Mouse (Mus musculus) heart, adult 8-10 months (tissue): Measurements from ENCODE around the gene Tmem184c. TPM values are rescaled to one million over a fixed set of nuclear protein-coding genes. Genes with fewer than 3 reads are reported as not detected.

Experiments used
- DNase-seq: peaks from one replicate; pipeline ENCODE4 v3.0.0; 2022; ENCODE audit warnings: low spot score
- total RNA-seq, 4 experiments: library from RNA; stranded (reverse); gene quantifications; 2 replicates each; pipeline ENCODE4 v1.2.4; 2022

Gene Tmem184c
- 10 to 100 TPM; 10.6 to 12.5 (median 11.7) TPM for total RNA-seq

GRCm38 (mm10) chr8:77610374-77610969 is at the start of gene Tmem184c:
Tmem184c (minus strand) TSS chr8:77610698.
- peak; percentile 99 for DNase-seq

GRCm38 (mm10) chr8:77659534-77660080 is 49.1 kb upstream of the Tmem184c start:
- DNase-seq: no peak

GRCm38 (mm10) chr8:77658356-77658755 is 47.9 kb upstream of the Tmem184c start:
- no peak for DNase-seq

- DNase-seq: no peak
Observed at GRCm38 (mm10) chr8:77650646-77651190, 40.2 kb upstream of the Tmem184c start.

GRCm38 (mm10) chr8:77640093-77640839 is 29.8 kb upstream of the Tmem184c start:
- no peak for DNase-seq

GRCm38 (mm10) chr8:77637593-77637992 is 27.1 kb upstream of the Tmem184c start:
- no peak for DNase-seq

- DNase-seq: no peak
Observed at GRCm38 (mm10) chr8:77634035-77634434, 23.5 kb upstream of the Tmem184c start.

GRCm38 (mm10) chr8:77633211-77633610 is 22.7 kb upstream of the Tmem184c start:
- DNase-seq: no peak

- no peak for DNase-seq
Observed at GRCm38 (mm10) chr8:77630691-77631090, 20.2 kb upstream of the Tmem184c start.

GRCm38 (mm10) chr8:77629858-77630537 is 19.5 kb upstream of the Tmem184c start:
- DNase-seq: peak; percentile 67

- no peak for DNase-seq
Observed at GRCm38 (mm10) chr8:77623677-77624209, 13.2 kb upstream of the Tmem184c start.

GRCm38 (mm10) chr8:77617916-77618315 is 7.4 kb upstream of the Tmem184c start:
- peak; percentile 40 for DNase-seq

GRCm38 (mm10) chr8:77609621-77610020 is 877 bp downstream of the Tmem184c start:
- DNase-seq: no peak

- no peak for DNase-seq
Observed at GRCm38 (mm10) chr8:77584174-77584573, 26.3 kb downstream of the Tmem184c start.

GRCm38 (mm10) chr8:77577674-77578073 is 32.8 kb downstream of the Tmem184c start:
- no peak for DNase-seq

GRCm38 (mm10) chr8:77574229-77574628 is 36.3 kb downstream of the Tmem184c start:
- DNase-seq: no peak

GRCm38 (mm10) chr8:77561441-77561840 is 49.1 kb downstream of the Tmem184c start:
- DNase-seq: no peak

- no peak for DNase-seq
Observed at GRCm38 (mm10) chr8:77552491-77552890, 58.0 kb downstream of the Tmem184c start.

GRCm38 (mm10) chr8:77549881-77550580 is 60.5 kb downstream of the Tmem184c start:
- DNase-seq: peak; percentile 44

- peak; percentile 95 for DNase-seq
Observed at GRCm38 (mm10) chr8:77549121-77549706, 61.3 kb downstream of the Tmem184c start, which contains the start of gene Prmt9. Prmt9 (plus strand) TSS chr8:77549397.
